Mouse (Mus musculus) CD4-positive helper T cell, adult 2 months (primary cell): ENCODE data around the gene Bpi.

Experiments used
- DNase-seq: peaks from one replicate; pipeline ENCODE4 v3.0.0-alpha.2; 2012; ENCODE audit warnings: low read depth, missing footprints, low spot score

Bpi gene

DNA sequence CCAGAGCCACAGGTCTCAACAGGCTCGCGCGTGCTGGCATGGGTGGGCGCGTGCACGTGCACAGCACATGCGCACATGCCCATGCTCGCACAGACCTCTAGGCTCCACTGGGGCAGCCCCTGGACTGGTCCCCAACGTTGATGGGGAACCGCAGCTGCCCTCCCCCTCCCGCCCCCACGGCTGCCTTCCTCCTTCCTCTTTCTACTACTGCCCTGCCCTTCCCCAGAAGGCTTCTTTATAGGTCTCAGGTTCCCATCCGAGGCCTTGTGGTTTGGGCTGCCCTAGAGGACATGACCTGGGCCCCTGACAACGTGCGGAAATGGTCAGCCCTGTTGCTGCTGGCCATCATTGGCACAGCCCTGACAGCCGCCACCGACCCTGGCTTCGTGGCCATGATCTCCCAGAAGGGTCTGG lies at the start of gene Bpi:
TSS of gene Bpi (plus strand) at position 90 of the 414 bp plus-strand sequence.
- no peak for DNase-seq

DNA sequence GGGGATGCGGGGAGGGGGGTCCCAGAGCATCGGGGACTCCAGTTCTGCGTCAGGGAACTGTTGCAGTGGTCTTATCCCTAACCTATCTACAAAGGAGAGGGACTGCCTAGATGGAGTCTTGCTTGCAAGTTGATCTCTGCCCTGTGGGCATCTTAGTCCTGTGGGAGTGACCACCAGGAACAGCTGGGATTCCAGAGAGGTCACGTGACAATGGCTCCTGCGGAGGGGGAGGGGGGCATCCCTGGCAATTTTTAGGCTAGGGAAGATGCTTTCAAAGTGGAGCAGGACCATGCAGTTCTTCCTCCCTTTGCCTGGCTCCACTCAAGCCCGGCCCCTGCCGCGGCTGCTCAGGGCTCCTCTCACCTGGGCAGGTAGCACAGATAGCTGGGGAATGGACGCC lies 48.1 kb upstream of the Bpi start:
- DNase-seq, result no peak

DNA sequence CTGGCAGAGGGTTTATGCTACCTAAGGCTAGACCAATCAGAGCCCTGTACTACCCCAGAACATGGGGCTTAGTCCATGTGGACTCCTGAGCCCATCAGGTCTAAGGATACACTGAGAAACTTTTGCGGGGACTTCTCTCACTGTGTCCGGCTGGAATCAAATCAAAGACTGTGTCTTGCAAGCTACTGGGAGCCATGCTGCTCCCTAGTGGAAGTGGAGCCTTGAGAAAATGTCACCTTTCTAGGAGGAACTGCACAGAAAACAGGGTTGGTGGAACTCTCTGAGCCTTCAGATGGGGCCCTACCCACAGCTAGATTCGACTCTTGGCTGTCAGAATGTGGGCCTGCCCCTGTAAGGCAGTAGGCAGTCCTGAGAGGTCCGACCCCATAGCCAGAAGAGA lies 47.4 kb upstream of the Bpi start:
- DNase-seq, result no peak

DNA sequence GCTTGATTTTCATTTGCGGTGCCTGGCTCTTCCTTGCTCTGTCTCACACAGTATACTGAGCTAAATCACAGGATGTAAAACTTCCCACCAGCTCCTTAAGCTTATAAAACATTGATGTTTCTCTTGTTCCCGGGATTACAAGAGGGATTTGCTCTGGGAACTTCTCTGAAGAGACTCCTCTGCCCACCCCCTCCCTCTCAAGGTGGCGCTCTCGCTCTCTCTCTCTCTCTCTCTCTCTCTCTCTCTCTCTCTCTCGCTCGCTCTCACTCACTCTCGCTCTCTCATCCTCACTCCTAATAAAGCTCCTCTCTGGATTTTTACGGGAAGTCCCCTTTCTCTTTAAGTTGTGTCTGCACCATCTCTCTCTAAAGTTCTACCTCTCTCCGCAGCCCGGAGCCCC lies 46.9 kb upstream of the Bpi start:
- no peak for DNase-seq

DNA sequence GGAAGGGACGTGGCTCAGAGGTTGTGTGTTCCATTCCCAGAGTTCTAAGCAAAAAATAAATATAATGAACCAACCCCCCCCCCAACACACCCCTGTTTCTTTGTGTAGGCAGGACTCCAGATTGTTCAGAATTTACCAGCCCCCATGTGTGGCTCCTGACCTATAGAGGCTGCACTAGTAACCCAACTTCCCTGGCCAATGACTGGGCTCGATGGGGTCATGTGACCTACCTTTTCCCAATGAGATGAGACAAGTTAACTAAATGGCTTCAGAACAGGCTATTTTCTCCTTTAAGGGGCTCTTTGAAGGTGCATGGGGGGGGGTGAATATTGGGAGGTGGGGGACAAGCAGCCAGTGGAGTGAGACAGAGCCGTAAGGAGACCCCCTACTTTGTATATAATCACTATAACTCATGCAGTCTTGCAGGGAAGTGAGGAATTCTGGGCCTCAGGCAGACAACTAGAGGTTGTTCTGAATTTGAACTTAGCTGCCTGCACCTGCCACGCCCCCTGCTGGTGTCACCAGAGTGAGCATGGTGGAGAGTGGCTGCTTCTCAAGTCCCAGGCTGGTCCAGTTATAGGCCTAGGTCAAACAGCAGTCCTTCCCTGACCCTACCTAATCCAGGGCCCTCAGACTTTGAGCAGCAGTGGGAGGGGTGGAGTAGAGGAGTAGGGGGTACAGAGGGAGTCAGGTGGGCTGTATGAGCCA lies 46.0 kb upstream of the Bpi start:
- DNase-seq, result no peak

DNA sequence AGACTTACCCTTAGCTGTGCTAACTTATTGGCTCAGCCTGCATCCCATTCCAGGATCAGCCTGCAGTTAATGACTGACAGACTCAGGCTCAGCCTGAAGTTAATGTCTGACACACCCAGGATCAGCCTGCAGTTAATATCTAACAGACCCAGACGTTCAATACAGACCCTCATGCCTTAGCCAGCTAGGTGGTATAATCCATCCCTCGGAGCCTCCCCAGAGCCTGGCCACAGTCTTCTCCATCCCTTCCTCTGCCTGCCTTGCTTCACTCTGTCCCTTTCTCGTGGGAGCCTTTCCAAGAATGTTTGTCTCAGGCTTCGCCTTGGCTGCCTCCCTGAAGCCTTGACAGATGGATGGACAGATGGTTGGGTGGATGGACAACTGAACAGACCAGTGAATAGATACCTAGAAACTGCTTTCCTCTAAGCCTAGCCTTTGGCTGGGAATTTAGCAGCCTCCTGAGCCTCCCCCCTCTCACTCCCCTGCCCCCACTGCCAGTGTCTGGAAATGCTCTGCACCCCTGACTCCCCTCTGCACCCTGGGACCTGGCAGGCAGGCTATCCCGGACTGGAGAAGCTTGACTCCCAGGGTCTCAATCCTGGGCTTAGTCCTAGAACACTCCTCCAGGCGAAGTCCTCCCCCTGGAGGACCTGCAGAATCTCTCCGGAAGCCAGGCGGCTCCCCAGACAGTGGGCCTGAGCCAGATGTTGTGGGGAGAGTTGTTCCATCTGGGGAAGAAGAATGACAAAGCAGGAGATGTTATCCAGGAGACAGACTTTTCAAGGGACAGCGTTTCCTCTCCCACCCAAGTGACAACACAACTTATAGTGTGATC lies 42.4 kb upstream of the Bpi start:
- no peak for DNase-seq

DNA sequence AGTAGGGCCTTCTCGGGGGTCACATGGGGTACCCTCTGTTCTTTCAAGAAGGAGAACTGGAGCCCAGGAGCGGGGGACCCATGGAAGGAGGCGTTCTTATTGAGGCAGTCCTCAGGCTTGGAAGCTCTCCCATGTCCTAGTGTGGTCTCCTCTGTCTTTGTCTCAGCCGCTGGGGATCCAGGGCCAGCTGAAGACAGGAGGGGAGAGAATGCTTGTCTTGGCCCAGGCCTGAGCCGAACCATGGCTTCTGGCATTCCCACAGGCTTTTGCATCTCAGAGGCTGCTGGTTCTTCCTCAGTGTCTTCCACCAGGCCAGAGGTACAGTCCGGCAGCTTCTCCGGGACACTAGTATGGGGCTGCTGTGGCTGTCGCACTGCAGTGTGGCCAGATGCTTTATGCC lies 41.4 kb upstream of the Bpi start:
- no peak for DNase-seq

DNA sequence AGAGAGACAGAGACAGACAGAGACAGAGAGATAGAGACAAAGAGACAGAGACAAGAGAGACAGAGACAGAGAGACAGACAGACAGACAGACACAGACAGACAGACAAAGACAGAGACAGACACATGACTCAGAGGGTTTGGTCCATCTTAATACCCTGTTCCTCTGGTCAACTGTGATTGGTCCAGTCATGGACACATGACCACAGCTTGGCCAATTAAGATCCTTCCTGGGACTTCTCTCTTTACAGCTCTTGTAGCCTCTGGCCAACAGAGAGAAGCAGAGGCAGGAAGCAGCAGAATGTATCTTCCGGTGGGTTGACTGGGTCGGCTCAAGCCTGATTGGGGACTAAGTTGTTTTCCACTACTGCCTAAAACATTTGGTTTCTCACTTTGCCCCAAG lies 38.3 kb upstream of the Bpi start:
- no peak for DNase-seq

DNA sequence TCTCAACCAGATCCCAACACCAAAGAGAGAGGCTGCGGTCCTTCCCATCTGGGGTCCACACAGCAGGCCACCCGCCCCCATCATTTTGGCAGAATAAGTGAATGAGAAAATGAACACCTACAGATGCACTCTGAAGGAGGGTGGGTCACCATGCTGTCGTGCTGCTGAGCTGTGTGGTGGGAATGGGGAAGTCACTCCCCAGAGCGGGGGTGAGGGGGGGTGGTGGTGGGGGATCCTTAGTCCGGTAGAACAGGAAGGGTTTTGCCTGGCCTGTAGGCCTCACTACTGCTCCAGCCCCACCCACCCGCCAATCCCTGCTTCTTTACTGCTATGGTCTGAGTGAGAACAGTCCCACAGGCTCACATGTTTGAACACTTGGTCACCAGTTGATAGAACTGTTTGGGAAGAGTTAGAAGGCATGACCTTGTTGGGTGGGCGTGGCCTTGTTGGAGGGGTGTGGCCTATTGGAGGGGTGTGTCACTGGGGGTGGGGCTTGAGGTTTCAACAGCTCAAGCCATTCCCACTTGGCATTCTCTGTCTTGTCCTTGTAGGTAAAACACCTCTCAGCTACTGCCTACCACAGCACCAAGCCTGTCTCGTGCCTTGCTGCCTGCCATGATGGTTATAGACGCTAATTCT lies 36.3 kb upstream of the Bpi start:
- no peak for DNase-seq

DNA sequence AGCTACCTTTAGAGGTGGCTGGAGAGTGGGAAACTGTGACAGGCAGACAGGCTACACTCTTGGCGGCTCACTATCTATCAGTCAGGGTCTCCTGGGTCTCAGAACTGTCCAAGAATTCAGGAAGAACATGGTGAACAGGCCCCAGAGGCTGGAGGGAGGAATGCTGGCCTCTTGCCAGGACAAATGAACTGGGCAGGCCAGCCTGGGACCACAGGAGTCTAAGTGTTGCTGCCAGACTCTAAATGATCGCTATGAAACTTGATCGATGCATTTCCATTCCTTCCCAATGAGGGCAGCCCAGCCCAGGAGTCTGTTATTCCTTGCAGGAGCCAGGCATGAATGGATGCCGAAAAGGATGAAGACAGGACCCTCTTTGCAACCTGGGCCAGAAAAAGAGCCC lies 35.2 kb upstream of the Bpi start:
- DNase-seq, result no peak

DNA sequence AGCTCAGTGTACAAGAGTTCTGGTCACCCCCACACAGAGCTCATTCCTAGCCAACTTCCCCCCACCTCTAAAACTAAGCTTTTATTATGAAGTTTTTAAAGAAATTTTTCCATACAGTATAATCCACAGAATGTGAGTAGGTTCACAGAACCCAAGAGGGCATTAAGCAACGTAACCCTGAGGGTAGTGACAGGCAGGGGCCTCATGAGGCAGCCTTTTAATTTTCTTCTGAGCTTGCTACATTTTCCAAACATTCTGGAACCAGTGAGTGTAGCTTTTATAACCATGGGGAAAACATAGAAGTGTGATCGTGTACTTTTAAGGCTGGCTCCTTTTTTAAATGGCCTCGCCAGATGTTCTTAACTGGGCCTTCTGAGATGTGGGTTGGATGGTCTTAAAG lies 34.4 kb upstream of the Bpi start:
- DNase-seq, result no peak

DNA sequence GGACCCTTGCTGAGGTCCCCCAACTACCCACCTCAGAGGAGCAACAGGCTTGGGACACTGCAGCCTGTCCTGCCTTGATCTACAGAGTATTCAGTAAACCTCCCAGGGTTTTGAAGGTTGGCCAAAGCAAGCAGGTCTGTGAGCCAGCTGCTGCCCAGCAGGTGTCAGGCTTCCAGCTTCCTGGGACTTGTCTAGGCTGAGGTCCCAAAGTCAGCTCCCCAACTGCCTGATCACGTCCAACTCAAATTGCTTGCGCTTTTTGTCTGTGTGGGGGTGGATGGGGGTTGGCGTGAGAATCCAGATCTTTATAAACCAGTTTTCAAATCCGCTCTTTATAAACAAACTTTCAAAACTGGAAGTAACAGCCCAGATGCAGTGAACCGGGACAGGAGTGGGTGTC lies 32.6 kb upstream of the Bpi start:
- DNase-seq, result no peak

DNA sequence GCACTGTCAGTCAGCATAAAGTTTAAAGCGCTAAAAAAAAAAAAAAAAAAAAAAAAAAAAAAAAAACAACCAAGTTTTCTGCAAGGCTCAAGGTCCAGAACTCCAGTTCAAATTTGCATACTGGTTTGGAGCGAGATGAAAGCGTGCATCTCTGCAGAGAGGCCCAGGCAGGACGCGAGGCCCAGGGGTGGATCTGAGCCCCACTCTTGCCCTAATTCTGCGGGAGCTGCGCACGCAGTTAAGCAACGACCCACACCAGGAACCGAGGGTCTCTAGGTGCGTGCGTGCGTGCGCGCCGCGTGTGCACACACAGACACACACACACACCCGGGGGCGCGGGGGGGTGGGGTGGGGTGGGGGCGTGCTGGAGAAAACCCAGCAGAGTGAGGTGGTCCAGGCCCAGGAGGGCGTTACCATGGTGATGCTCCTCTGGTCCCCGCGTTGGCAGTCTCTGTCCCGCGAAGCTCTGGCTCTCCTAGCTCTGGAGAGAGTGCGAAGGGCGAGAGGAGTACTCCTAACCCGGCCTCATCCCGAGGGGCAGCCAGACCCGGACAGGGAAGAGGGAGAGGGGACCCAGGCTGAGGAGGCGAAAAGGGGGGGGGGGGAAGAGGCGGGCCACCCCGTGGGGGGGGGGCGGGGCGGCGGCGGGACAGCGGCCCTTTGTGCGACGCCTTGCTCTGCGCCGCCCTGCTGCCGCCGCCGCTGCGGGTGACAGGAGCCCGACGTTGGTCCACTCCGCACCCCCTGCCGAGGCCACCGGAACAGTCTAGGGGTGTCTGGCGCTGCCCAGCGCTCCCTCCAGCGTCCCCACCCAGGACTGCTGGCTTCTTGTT lies 29.0 kb upstream of the Bpi start, which contains the start of gene D630003M21Rik:
TSS of gene D630003M21Rik (minus strand) at position 553 of the 833 bp plus-strand sequence.
- no peak for DNase-seq

DNA sequence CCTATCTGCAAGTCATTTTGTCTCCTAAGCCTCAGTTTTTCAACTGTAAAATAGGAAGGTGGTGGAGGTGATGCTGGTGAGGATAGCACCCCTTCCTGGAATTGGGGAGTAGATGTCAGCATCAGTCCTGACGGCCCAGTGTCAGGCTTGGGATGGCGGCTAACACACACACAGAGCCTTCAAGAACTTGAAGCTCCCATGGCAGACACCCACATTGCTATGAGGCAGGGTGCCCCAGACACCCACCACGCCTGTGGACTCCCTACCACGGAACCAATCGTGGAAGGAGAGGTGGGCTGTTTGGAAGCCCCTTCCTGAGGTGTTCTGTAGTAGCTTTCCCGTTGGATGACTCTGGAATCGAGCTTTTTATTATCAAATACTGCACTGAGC lies 28.4 kb upstream of the Bpi start:
- DNase-seq, result no peak

DNA sequence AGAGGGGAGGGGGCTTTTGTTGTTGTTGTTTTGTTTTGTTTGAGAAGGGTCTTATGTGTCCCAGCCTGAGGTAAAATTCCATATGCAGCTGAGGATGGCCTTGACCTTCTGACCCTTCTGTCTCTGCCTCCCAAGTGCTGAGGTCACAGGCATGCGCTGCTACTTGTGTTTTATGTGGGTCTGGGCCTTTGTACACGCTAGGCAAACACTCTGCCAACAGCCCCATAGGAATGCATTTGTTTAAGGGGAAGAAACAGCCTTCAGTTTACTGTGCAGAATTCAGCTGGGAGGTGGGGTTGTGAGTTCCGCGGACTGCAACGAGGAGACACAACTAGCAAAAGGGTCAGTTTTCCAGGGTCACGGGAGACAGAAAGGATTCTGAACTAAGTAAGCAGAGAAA lies 27.3 kb upstream of the Bpi start:
- no peak for DNase-seq

DNA sequence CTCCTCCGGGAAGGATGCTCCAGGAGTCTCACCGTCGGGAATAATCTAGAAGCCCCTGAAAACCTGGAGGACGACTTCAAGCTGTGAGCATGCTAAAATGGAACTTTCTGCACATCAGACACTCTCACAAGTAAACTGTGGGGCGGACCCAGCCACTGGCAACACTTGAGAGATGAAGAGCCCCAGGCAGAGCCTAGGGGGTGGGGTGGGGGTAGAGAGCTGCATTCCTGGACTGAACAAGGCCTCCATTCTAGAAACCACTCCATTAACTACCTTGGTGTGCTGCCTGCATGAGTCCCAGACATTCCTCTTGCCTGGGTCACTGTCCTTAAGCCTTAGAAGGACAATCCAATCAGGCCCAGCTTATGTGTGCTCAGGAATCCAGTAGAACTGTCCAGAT lies 26.8 kb upstream of the Bpi start:
- DNase-seq, result no peak

DNA sequence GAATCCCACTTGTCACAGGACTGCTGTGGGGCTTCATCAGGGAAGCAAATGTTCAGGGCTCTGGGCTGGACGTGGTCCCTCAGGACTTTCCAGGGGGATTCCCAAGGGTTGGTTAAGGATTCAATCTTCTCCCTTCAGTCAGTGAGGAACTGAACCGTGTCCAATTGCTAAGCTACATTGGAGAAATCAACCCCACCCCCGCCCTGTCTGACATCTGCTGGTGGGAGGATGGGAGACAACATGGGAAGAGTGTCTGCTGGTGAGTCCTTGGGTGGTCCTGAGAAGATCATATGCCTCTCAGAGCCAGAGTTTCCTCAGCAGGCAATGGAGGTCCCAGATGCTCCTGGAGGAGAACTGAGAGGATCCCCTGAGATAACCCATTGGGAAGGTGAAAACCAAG lies 25.5 kb upstream of the Bpi start:
- DNase-seq, result no peak

DNA sequence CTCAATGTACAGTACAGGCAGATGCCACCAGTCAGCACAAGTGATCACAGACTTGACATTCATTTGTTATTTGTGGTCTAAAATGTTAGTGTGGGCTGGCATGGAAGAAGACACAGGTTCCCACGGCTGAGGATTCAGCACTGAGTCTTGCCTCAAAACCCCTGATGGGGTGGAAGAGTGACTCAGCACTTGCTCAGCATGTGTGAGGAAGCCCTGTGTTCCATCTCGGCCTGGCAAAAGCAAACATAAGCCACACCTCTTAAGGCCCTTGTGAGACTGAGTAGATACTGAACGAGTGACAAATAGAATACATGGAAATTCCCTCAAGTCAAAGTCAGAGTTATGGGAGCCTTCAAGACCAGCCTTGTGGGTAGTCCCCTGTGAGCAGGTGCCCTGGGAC lies 24.8 kb upstream of the Bpi start:
- DNase-seq, result no peak

DNA sequence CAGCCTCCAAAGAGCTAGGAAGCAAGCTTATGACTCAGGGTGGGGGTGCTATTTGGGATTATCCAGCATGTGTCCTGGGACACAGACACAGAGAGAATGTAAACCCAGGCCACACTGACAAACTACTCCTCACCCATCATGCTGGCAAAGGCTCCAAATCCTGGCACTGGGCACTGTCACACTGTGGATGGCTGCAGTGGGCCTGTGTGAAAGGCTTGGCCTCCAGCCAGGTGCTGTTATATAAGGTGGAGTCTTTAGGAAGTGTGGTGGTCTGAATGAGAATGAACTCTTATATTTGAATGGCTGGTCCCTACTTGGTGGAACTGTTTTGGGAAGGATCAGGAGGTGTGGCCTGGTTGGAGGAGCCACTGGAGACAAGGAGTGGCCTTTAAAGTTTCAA lies 21.2 kb upstream of the Bpi start:
- DNase-seq, result no peak

DNA sequence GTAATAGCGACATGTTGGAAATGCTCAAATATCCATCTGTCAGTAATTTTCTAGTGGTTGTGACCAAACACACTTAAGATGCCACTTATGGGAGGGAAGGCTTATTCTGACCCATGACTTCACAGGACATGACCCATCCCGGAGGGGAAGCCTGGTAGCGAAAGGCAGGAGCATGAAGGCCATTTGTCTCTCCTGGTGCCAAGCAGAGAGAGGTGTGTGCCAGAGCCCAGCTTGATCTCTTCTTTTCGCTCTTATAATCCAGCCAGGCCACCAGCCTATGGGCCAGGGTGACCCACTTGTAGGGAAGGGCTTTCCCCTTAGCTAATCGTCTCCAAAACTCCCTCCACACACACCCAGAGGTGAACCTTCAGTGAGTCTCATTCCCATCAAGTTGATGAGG lies 19.8 kb upstream of the Bpi start:
- DNase-seq, result no peak

DNA sequence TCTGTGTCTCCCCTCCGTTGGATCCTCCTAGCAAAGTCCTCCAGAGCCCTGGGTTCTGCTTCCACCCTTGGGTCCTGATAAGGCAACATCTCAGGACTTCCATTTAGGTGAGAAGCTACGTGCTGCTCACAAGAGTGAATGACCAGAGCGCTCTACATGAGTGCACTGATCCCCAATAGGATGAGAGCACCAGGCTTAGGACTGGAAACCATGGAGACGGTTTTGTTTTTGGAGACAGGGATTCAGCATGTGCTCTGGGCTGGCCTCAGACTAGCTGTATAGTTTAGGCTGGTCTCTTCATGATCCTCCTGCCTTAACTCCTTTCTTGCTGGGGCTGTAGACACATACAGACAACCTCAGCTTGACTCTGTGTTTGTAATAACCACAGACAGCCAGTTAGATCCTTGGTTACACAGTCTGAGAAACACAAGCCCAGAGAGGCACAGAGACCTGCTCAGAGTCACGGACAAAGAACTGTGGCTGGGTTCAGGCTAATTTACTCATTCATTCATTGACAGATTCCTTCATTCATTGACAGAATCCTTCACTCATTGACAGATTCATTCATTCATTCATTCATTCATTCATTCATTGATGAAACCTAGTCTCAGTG lies 16.7 kb upstream of the Bpi start:
- no peak for DNase-seq
